Mouse (Mus musculus): ENCODE results near the gene Fbn1. TPM values are rescaled to one million over a fixed set of nuclear protein-coding genes. Genes with fewer than 3 reads are reported as not detected.

The Fbn1 gene
- polyA plus RNA-seq, 1 experiment from 2014 or later: 33.7 TPM

GRCm38 (mm10) chr2:125452369-125453097 is 55.3 kb downstream of the Fbn1 start:
- no peak overlapping the region for H3K27ac ChIP-seq (ENCODE audit: low read length)
- 54% methylated on average over 6 of the region's 6 CpGs for WGBS
- H3K4me3 ChIP-seq (replicated peaks; ENCODE audit: low read length): no peak overlapping the region
- H3K9ac ChIP-seq (ENCODE audit: low read length): no peak overlapping the region
- no peaks in the 10 kb centered on the region for H3K36me3 ChIP-seq (ENCODE audit: control insufficient read depth, insufficient read depth, low read length)
- no peak overlapping the region for H3K4me2 ChIP-seq (ENCODE audit: low read depth, low read length)
- no peak for ATAC-seq (ENCODE audit: insufficient read depth, low FRiP score)
- H3K9me3 ChIP-seq (replicated peaks; ENCODE audit: control insufficient read depth, low read length): no peaks in the 10 kb centered on the region
- no peaks in the 10 kb centered on the region for H3K27me3 ChIP-seq (ENCODE audit: control insufficient read depth, insufficient read depth, low read length)
- H3K4me1 ChIP-seq (ENCODE audit: control insufficient read depth, insufficient read depth, low read length): no peaks in the 10 kb centered on the region

- H3K4me2 ChIP-seq (ENCODE audit: low read depth, low read length): no peak overlapping the region
- H3K4me1 ChIP-seq (ENCODE audit: control insufficient read depth, insufficient read depth, low read length): no peaks in the 10 kb centered on the region
- WGBS: 60% methylated on average over 8 of the region's 8 CpGs
- H3K27ac ChIP-seq (ENCODE audit: low read length): no peak overlapping the region
- no peak for ATAC-seq (ENCODE audit: insufficient read depth, low FRiP score)
- H3K9ac ChIP-seq (ENCODE audit: low read length): no peak overlapping the region
- H3K9me3 ChIP-seq (replicated peaks; ENCODE audit: control insufficient read depth, low read length): no peaks in the 10 kb centered on the region
- no peak overlapping the region for H3K4me3 ChIP-seq (replicated peaks; ENCODE audit: low read length)
- H3K27me3 ChIP-seq (ENCODE audit: control insufficient read depth, insufficient read depth, low read length): no peaks in the 10 kb centered on the region
- H3K36me3 ChIP-seq (ENCODE audit: control insufficient read depth, insufficient read depth, low read length): no peaks in the 10 kb centered on the region
Measured at GRCm38 (mm10) chr2:125449361-125449760, 58.4 kb downstream of the Fbn1 start.

- no peaks in the 10 kb centered on the region for H3K9me3 ChIP-seq (replicated peaks; ENCODE audit: control insufficient read depth, low read length)
- H3K36me3 ChIP-seq (ENCODE audit: control insufficient read depth, insufficient read depth, low read length): no peaks in the 10 kb centered on the region
- no peak for ATAC-seq (ENCODE audit: insufficient read depth, low FRiP score)
- 69% methylated on average over 6 of the region's 6 CpGs for WGBS
- H3K27ac ChIP-seq (ENCODE audit: low read length): no peak overlapping the region
- no peaks in the 10 kb centered on the region for H3K27me3 ChIP-seq (ENCODE audit: control insufficient read depth, insufficient read depth, low read length)
- H3K9ac ChIP-seq (ENCODE audit: low read length): no peak overlapping the region
- no peak overlapping the region for H3K4me2 ChIP-seq (ENCODE audit: low read depth, low read length)
- H3K4me1 ChIP-seq (ENCODE audit: control insufficient read depth, insufficient read depth, low read length): no peaks in the 10 kb centered on the region
- no peak overlapping the region for H3K4me3 ChIP-seq (replicated peaks; ENCODE audit: low read length)
Measured at GRCm38 (mm10) chr2:125448881-125449280, 58.9 kb downstream of the Fbn1 start.

GRCm38 (mm10) chr2:125447274-125447898 is 60.4 kb downstream of the Fbn1 start:
- H3K27me3 ChIP-seq (ENCODE audit: control insufficient read depth, insufficient read depth, low read length): no peaks in the 10 kb centered on the region
- H3K9me3 ChIP-seq (replicated peaks; ENCODE audit: control insufficient read depth, low read length): no peaks in the 10 kb centered on the region
- no peak overlapping the region for H3K27ac ChIP-seq (ENCODE audit: low read length)
- H3K9ac ChIP-seq (ENCODE audit: low read length): no peak overlapping the region
- H3K36me3 ChIP-seq (ENCODE audit: control insufficient read depth, insufficient read depth, low read length): no peaks in the 10 kb centered on the region
- H3K4me1 ChIP-seq (ENCODE audit: control insufficient read depth, insufficient read depth, low read length): no peaks in the 10 kb centered on the region
- no peak overlapping the region for H3K4me2 ChIP-seq (ENCODE audit: low read depth, low read length)
- 76% methylated on average over 9 of the region's 9 CpGs for WGBS
- no peak for ATAC-seq (ENCODE audit: insufficient read depth, low FRiP score)
- H3K4me3 ChIP-seq (replicated peaks; ENCODE audit: low read length): no peak overlapping the region

GRCm38 (mm10) chr2:125438381-125438780 is 69.4 kb downstream of the Fbn1 start:
- 67% methylated on average over 8 of the region's 8 CpGs for WGBS
- Histone ChIP-seq H3K36me3 (ENCODE audit: control insufficient read depth, insufficient read depth, low read length) (no peaks in the 10 kb centered on the region), H3K9me3 (replicated peaks; ENCODE audit: control insufficient read depth, low read length) (no peaks in the 10 kb centered on the region), H3K9ac (ENCODE audit: low read length) (no peak overlapping the region), H3K4me2 (ENCODE audit: low read depth, low read length) (no peak overlapping the region), H3K4me1 (ENCODE audit: control insufficient read depth, insufficient read depth, low read length) (no peaks in the 10 kb centered on the region), H3K4me3 (replicated peaks; ENCODE audit: low read length) (no peak overlapping the region), H3K27me3 (ENCODE audit: control insufficient read depth, insufficient read depth, low read length) (no peaks in the 10 kb centered on the region), H3K27ac (ENCODE audit: low read length) (no peak overlapping the region)
- ATAC-seq (ENCODE audit: insufficient read depth, low FRiP score): no peak

GRCm38 (mm10) chr2:125436240-125436639 is 71.6 kb downstream of the Fbn1 start:
- Histone ChIP-seq H3K4me1 (ENCODE audit: control insufficient read depth, insufficient read depth, low read length) (no peaks in the 10 kb centered on the region), H3K9ac (ENCODE audit: low read length) (no peak overlapping the region), H3K4me2 (ENCODE audit: low read depth, low read length) (no peak overlapping the region), H3K4me3 (replicated peaks; ENCODE audit: low read length) (no peak overlapping the region), H3K36me3 (ENCODE audit: control insufficient read depth, insufficient read depth, low read length) (no peaks in the 10 kb centered on the region), H3K27me3 (ENCODE audit: control insufficient read depth, insufficient read depth, low read length) (no peaks in the 10 kb centered on the region), H3K9me3 (replicated peaks; ENCODE audit: control insufficient read depth, low read length) (no peaks in the 10 kb centered on the region), H3K27ac (ENCODE audit: low read length) (no peak overlapping the region)
- ATAC-seq (ENCODE audit: insufficient read depth, low FRiP score): no peak
- 69% methylated on average over 7 of the region's 7 CpGs for WGBS

- 93% methylated on average over 6 of the region's 6 CpGs for WGBS
- ATAC-seq (ENCODE audit: insufficient read depth, low FRiP score): no peak
Measured at GRCm38 (mm10) chr2:125433524-125433923, 74.3 kb downstream of the Fbn1 start.

GRCm38 (mm10) chr2:125431491-125431890 is 76.3 kb downstream of the Fbn1 start:
- no peak overlapping the region for H3K27ac ChIP-seq (ENCODE audit: low read length)
- H3K4me3 ChIP-seq (replicated peaks; ENCODE audit: low read length): no peak overlapping the region
- H3K27me3 ChIP-seq (ENCODE audit: control insufficient read depth, insufficient read depth, low read length): no peaks in the 10 kb centered on the region
- no peak overlapping the region for H3K9ac ChIP-seq (ENCODE audit: low read length)
- H3K4me2 ChIP-seq (ENCODE audit: low read depth, low read length): no peak overlapping the region
- H3K4me1 ChIP-seq (ENCODE audit: control insufficient read depth, insufficient read depth, low read length): 0 out of 2 replicates have a peak, but pooled peaks cover 3% of the 10 kb centered on the region
- ATAC-seq (ENCODE audit: insufficient read depth, low FRiP score): no peak
- WGBS: 66% methylated on average over 6 of the region's 6 CpGs
- H3K9me3 ChIP-seq (replicated peaks; ENCODE audit: control insufficient read depth, low read length): no peaks in the 10 kb centered on the region
- no peaks in the 10 kb centered on the region for H3K36me3 ChIP-seq (ENCODE audit: control insufficient read depth, insufficient read depth, low read length)

More at GRCm38 (mm10) chr2:125433524-125433923, 74.3 kb downstream of the Fbn1 start:
- Histone ChIP-seq H3K9me3 (replicated peaks; ENCODE audit: control insufficient read depth, low read length) (no peaks in the 10 kb centered on the region), H3K4me2 (ENCODE audit: low read depth, low read length) (no peak overlapping the region), H3K4me3 (replicated peaks; ENCODE audit: low read length) (no peak overlapping the region), H3K36me3 (ENCODE audit: control insufficient read depth, insufficient read depth, low read length) (no peaks in the 10 kb centered on the region), H3K27me3 (ENCODE audit: control insufficient read depth, insufficient read depth, low read length) (no peaks in the 10 kb centered on the region), H3K9ac (ENCODE audit: low read length) (no peak overlapping the region), H3K4me1 (ENCODE audit: control insufficient read depth, insufficient read depth, low read length) (0 out of 2 replicates have a peak, but pooled peaks cover 3% of the 10 kb centered on the region), H3K27ac (ENCODE audit: low read length) (no peak overlapping the region)

- Histone ChIP-seq H3K4me2 (ENCODE audit: low read depth, low read length) (no peak overlapping the region), H3K9ac (ENCODE audit: low read length) (no peak overlapping the region), H3K27me3 (ENCODE audit: control insufficient read depth, insufficient read depth, low read length) (no peaks in the 10 kb centered on the region), H3K27ac (ENCODE audit: low read length) (no peak overlapping the region), H3K4me3 (replicated peaks; ENCODE audit: low read length) (no peak overlapping the region), H3K9me3 (replicated peaks; ENCODE audit: control insufficient read depth, low read length) (no peaks in the 10 kb centered on the region), H3K36me3 (ENCODE audit: control insufficient read depth, insufficient read depth, low read length) (no peaks in the 10 kb centered on the region), H3K4me1 (ENCODE audit: control insufficient read depth, insufficient read depth, low read length) (peaks cover 7% of the 10 kb centered on the region; the same call in 1 of the 2 replicates)
- WGBS: 67% methylated on average over 10 of the region's 10 CpGs
- no peak for ATAC-seq (ENCODE audit: insufficient read depth, low FRiP score)
Measured at GRCm38 (mm10) chr2:125428811-125429438, 78.9 kb downstream of the Fbn1 start.
